Mouse (Mus musculus) cerebellum, adult 2 months (tissue): ENCODE results near the gene Chchd4.
A peak's percentile ranks its signal among the peaks of the same experiment; 100 is the strongest.

ENCODE experiments used
- CTCF ChIP-seq: fragments of 200-500 bp; IDR thresholded peaks from 2 replicates; pipeline ENCODE4 v1.5.1; 2011; ENCODE audit warnings: low read depth, mild to moderate bottlenecking, control low read depth, low read length, moderate library complexity, borderline replicate concordance; ENCODE audit not compliant: insufficient read depth
- POLR2A ChIP-seq: fragments of 200-500 bp; IDR thresholded peaks from 2 replicates; pipeline ENCODE4 v1.6.1; 2011; ENCODE audit warnings: low read length, control low read depth, borderline replicate concordance; ENCODE audit not compliant: insufficient read depth

DNA sequence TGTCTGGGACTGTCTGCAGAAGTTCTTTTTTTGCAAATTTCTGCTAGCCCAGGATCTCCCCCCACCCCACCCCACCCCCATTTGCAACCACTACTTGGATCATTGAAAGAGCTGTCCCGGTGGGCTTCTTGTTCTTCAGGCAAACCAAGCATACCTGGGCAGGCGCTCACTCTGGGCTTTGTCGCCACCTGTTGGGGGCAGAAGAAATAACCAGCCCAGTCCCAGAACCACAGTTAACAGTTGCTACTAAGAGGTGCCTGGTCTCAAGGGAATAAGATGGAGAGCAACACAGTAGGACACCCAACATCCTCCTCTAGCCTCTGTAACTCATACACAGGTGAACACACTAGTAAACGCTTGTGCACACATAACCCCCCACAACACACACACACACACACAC lies 58.5 kb downstream of the Chchd4 start:
- no peak for TF ChIP-seq POLR2A
- TF ChIP-seq CTCF: peak; percentile 86
